Mouse (Mus musculus) kidney, embryonic 16.5 days (tissue): ENCODE results near the gene Mpp6. TPM values are rescaled to one million over a fixed set of nuclear protein-coding genes. Genes with fewer than 3 reads are reported as not detected.

Source experiments
- ATAC-seq: fragments of 200-750 bp; cut with Nextera tagmentation; 2 replicates; pipeline ENCODE4 v1.8.0; 2017; ENCODE audit warnings: moderate TSS enrichment; ENCODE audit not compliant: low FRiP score, low TSS enrichment
- H3K27ac ChIP-seq: fragments of 300-500 bp; sonication (generic); 2 replicates; pipeline ENCODE4 v1.5.1; 2014; ENCODE audit warnings: low read length
- H3K27me3 ChIP-seq: fragments of 300-500 bp; sonication (generic); 2 replicates; pipeline ENCODE4 v1.6.1; 2014; ENCODE audit warnings: low read length, control low read depth, mixed read lengths; ENCODE audit not compliant: insufficient read depth
- H3K36me3 ChIP-seq: fragments of 300-500 bp; sonication (generic); 2 replicates; pipeline ENCODE4 v1.6.1; 2014; ENCODE audit warnings: low read length, control low read depth, mixed read lengths; ENCODE audit not compliant: insufficient read depth
- H3K4me1 ChIP-seq: fragments of 300-500 bp; sonication (generic); 2 replicates; pipeline ENCODE4 v1.6.1; 2014; ENCODE audit warnings: low read length, control low read depth, mixed read lengths; ENCODE audit not compliant: insufficient read depth
- H3K4me2 ChIP-seq: fragments of 300-500 bp; sonication (generic); replicated peaks from 2 replicates; pipeline ENCODE4 v1.6.1; 2014; ENCODE audit warnings: low read depth, low read length
- H3K4me3 ChIP-seq: fragments of 300-500 bp; sonication (generic); 2 replicates; pipeline ENCODE4 v1.5.1; 2014; ENCODE audit warnings: mild to moderate bottlenecking, low read length
- H3K9ac ChIP-seq: fragments of 300-500 bp; sonication (generic); replicated peaks from 2 replicates; pipeline ENCODE4 v1.6.1; 2014; ENCODE audit warnings: low read length
- H3K9me3 ChIP-seq: fragments of 300-500 bp; sonication (generic); 2 replicates; pipeline ENCODE4 v1.6.1; 2016; ENCODE audit warnings: low read length, control low read depth
- WGBS: fragments of 180-500 bp; shearing (Covaris S2); extraction: QIAGEN DNeasy Blood & Tissue Kit; methylation state at CpG from one replicate; pipeline ENCODE4 v1.1.7; 2014; 5-methylcytosine and 5-hydroxymethylcytosine counted together
- polyA plus RNA-seq: library from polyadenylated mRNA; unstranded; fragments of >200 nt; fragmentation: Nextera tagmentation; extraction: Ambion mirVana; gene quantifications from 2 replicates; pipeline ENCODE4 v1.2.1, GENCODE M21; 2015

The Mpp6 gene
- polyA plus RNA-seq, 1 experiment from 2014 or later = 81.5 TPM

DNA sequence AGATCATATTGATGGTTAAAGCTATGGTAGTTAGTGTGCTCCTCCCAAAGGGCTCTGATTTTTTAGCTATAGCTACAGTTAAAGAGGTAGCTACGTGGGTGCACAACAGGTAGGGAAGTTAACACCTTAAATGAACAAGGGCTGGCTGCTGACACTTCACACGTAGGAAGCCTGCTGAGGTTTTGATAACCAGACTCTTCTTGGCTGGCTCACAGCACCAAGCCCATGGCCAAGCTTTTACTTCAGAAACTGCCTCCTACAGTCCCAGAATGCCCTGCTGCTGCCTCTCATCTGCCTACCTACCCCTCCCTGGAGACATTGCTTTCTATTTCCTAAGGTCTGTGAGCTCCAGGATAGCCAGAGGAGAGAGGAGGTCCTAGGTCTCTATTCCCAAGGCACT lies 127.9 kb downstream of the Mpp6 start:
- H3K4me3 ChIP-seq = no peak overlapping the region
- H3K4me1 ChIP-seq = no peaks in the 10 kb centered on the region
- no peaks in the 10 kb centered on the region for H3K36me3 ChIP-seq
- H3K9me3 ChIP-seq = no peaks in the 10 kb centered on the region
- ATAC-seq = no peak
- WGBS = 78% methylated on average over 2 of the region's 2 CpGs
- no peak overlapping the region for H3K9ac ChIP-seq
- H3K27me3 ChIP-seq = no peaks in the 10 kb centered on the region
- H3K27ac ChIP-seq = no peak overlapping the region
- no peak overlapping the region for H3K4me2 ChIP-seq

DNA sequence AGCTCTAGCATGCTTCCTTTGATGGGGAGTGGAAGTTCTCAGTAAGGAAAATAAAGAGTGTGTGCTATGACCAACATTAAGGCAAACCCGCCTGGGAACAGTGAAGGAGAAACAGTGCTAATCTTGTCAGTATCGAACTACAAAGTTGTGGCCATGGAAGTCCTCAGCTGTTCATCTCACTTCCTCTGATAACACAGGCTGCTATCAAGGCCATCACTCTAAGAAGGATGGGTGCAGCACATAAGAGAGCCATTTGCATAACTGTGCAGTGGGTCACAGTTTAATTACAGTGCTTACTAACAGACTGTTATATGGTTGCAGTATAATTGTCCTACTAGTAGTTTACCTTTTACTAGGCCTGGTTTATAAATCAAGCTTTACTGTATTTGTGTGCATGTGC lies 129.9 kb downstream of the Mpp6 start:
- WGBS = 98% methylated on average over 2 of the region's 2 CpGs
- Histone ChIP-seq H3K27me3 (no peaks in the 10 kb centered on the region), H3K4me2 (no peak overlapping the region)

DNA sequence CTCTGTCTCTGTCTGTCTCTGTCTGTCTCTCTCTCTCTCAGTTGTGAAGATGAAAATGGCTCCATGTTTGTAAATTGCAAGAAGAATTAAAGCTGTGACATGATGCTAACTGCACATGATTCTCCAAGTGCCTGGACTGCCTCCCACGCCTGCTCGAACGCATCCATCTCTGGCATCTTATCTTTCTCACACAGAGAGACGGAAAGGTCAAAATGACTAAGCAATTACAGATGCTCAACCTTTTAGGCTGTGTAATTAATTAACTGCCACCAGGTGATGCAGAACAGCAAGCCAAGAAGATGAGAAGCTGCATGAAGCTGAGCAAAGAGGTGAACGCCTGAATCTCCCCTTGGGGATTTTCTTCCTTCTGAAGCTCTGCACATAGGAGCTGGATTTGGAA lies 130.4 kb downstream of the Mpp6 start:
- H3K4me3 ChIP-seq = no peak overlapping the region
- H3K9ac ChIP-seq = no peak overlapping the region
- no peaks in the 10 kb centered on the region for H3K27me3 ChIP-seq
- H3K9me3 ChIP-seq = no peaks in the 10 kb centered on the region
- H3K36me3 ChIP-seq = no peaks in the 10 kb centered on the region
- no peak for ATAC-seq
- H3K4me1 ChIP-seq = no peaks in the 10 kb centered on the region
- no peak overlapping the region for H3K27ac ChIP-seq
- no peak overlapping the region for H3K4me2 ChIP-seq
- 52% methylated on average over 5 of the region's 5 CpGs for WGBS

More for the DNA sequence above, 129.9 kb downstream of the Mpp6 start:
- no peak for ATAC-seq
- no peak overlapping the region for H3K27ac ChIP-seq
- H3K9ac ChIP-seq = no peak overlapping the region
- no peak overlapping the region for H3K4me3 ChIP-seq
- H3K9me3 ChIP-seq = no peaks in the 10 kb centered on the region
- H3K36me3 ChIP-seq = no peaks in the 10 kb centered on the region
- H3K4me1 ChIP-seq = no peaks in the 10 kb centered on the region

DNA sequence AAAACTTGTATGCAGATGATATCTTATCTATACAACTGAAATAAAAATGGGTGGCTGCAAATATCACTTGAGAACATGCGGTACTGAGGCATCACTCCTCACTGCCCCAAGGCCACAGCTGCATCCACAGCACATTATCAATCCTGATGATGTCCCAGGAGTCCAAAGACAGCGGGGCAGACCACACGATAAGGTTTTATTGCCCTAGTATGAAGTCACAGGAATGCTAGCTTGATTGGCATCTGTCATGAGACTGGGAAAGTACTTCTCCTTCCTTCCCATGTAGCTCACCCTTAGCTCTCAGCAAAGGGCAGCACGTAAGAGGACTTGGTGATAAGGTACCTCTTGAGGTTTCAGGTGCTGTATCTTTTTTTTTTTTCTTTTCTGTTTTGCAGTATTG lies 134.1 kb downstream of the Mpp6 start:
- 86% methylated on average over 4 of the region's 4 CpGs for WGBS

DNA sequence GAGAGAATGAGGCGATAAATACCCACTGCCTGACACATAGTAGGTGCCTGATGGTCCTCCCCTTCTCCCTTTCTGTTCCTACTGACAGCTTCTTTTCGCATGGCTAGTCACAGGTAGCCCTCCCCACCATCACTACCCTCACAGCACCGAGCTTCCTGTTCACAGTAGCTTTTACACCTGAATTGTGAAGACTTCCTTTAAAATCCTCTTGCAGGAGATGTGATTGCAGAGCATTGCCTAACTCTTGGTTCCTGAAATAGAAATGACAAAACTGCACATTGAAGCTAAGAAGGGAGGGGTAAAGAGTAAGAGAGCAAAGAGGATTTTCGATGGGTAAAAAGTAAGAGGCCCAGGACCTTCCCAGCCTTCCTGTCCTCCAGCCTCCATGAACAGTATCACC lies 134.9 kb downstream of the Mpp6 start:
- H3K4me2 ChIP-seq = no peak overlapping the region
- H3K9me3 ChIP-seq = no peaks in the 10 kb centered on the region
- ATAC-seq = no peak
- no peak overlapping the region for H3K4me3 ChIP-seq
- no peaks in the 10 kb centered on the region for H3K36me3 ChIP-seq
- 80% methylated on average over 4 of the region's 4 CpGs for WGBS
- no peak overlapping the region for H3K9ac ChIP-seq
- H3K4me1 ChIP-seq = no peaks in the 10 kb centered on the region
- H3K27me3 ChIP-seq = no peaks in the 10 kb centered on the region
- no peak overlapping the region for H3K27ac ChIP-seq

More for the DNA sequence above, 134.1 kb downstream of the Mpp6 start:
- no peak for ATAC-seq
- Histone ChIP-seq H3K4me2 (no peak overlapping the region), H3K4me1 (no peaks in the 10 kb centered on the region), H3K27me3 (no peaks in the 10 kb centered on the region), H3K9me3 (no peaks in the 10 kb centered on the region), H3K36me3 (no peaks in the 10 kb centered on the region), H3K4me3 (no peak overlapping the region), H3K27ac (no peak overlapping the region), H3K9ac (no peak overlapping the region)

DNA sequence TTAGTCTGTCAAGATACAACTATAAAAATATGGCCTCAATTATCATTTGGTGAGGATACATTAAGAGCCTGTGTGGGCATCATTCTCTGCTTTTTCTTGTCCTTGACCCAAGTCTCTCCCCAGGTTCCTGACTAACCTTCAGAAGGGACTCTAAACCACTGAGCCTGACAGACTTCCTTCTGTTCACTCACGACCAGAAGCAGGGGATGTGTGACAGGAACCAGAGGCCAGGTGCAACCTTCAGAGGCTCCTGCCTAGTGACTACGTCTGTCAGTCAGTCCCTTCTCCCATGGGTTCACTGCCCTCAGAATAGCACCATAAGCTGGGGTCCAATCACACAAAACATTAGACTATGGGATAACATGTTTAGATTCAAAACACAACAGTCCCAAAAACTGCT lies 137.3 kb downstream of the Mpp6 start:
- Histone ChIP-seq H3K9ac (no peak overlapping the region), H3K4me1 (no peaks in the 10 kb centered on the region), H3K4me2 (no peak overlapping the region), H3K4me3 (no peak overlapping the region), H3K27ac (no peak overlapping the region), H3K36me3 (no peaks in the 10 kb centered on the region), H3K9me3 (no peaks in the 10 kb centered on the region), H3K27me3 (no peaks in the 10 kb centered on the region)
- no peak for ATAC-seq
- WGBS = 78% methylated on average over 2 of the region's 2 CpGs

DNA sequence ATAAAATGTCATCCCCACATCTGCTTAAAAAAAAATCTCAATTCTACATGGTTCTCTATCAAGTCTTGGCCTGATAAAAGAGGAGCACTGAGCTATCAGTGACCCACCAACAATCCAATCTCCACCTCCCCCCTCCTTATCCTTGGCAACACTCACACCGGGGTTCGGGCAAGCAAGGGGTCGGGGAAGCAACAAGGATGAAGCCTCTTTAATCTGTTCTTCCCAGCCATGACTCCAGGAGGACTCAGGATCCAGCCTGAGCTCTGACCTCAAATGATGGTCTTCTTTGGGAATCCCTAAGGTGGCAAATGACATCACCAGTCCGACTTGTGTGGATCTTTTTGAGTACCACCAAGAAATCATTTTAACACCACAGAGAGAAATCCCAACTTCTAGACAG lies 137.8 kb downstream of the Mpp6 start:
- Histone ChIP-seq H3K27me3 (no peaks in the 10 kb centered on the region), H3K9ac (no peak overlapping the region), H3K4me2 (no peak overlapping the region), H3K9me3 (no peaks in the 10 kb centered on the region), H3K4me3 (no peak overlapping the region), H3K4me1 (no peaks in the 10 kb centered on the region), H3K36me3 (no peaks in the 10 kb centered on the region), H3K27ac (no peak overlapping the region)
- WGBS = 88% methylated on average over 4 of the region's 4 CpGs
- no peak for ATAC-seq

Other genes starting within 250 kb of the Mpp6 start
- gene Gsdme, start 153.6 kb downstream of the Mpp6 start, polyA plus RNA-seq = 55.3 and 58.0 TPM in 2 replicates